Mouse (Mus musculus) MEL (cell line): Measurements from ENCODE around the gene Cx3cr1. TPM values are rescaled to one million over a fixed set of nuclear protein-coding genes. Genes with fewer than 3 reads are reported as not detected.

Experiments used
- DNase-seq: peaks from one replicate; pipeline ENCODE4 v3.0.0; 2011; ENCODE audit warnings: low read depth, low spot score
- H3K27ac ChIP-seq: 2 replicates; pipeline ENCODE4 v1.5.1; 2012; ENCODE audit warnings: low read depth, mild to moderate bottlenecking, control low read depth, low read length, moderate library complexity; ENCODE audit not compliant: control insufficient read depth
- H3K27me3 ChIP-seq, 2 experiments: fragments of 150-350 bp in 1 of 2; sonication (generic) in 1 of 2; 2 replicates each; pipeline ENCODE4 v1.6.1; 2012; ENCODE audit warnings: low read length in 2 of 2, mild to moderate bottlenecking in 2 of 2, improper control_type of control experiment in 1 of 2, moderate library complexity in 1 of 2; ENCODE audit not compliant: insufficient read depth in 2 of 2, control insufficient read depth in 1 of 2
- H3K36me3 ChIP-seq, 2 experiments: 2 replicates each; pipeline ENCODE4 v1.6.1; 2012 to 2014; ENCODE audit warnings: low read length in 2 of 2, improper control_type of control experiment in 1 of 2, inconsistent platforms in 1 of 2, mild to moderate bottlenecking in 1 of 2; ENCODE audit not compliant: insufficient read depth in 2 of 2, control insufficient read depth in 1 of 2
- H3K4me1 ChIP-seq, 2 experiments: fragments of 150-350 bp in 1 of 2; sonication (generic) in 1 of 2; 2 replicates each; pipeline ENCODE4 v1.6.1; 2012; ENCODE audit warnings: low read length in 2 of 2, improper control_type of control experiment in 1 of 2, mild to moderate bottlenecking in 1 of 2; ENCODE audit not compliant: insufficient read depth in 2 of 2, control insufficient read depth in 1 of 2
- H3K4me3 ChIP-seq, 2 experiments: fragments of 150-350 bp in 1 of 2; sonication (generic) in 1 of 2; 2 replicates each; pipeline ENCODE4 v1.5.1; 2012; ENCODE audit warnings: low read depth in 2 of 2, low read length in 2 of 2, mild to moderate bottlenecking in 2 of 2, moderate library complexity in 2 of 2, control low read depth in 1 of 2, improper control_type of control experiment in 1 of 2; ENCODE audit not compliant: control insufficient read depth in 1 of 2, insufficient read depth in 1 of 2
- H3K79me2 ChIP-seq: 2 replicates; pipeline ENCODE4 v1.6.1; 2012; ENCODE audit warnings: mild to moderate bottlenecking, low read length, moderate library complexity; ENCODE audit not compliant: control insufficient read depth, poor library complexity, insufficient read depth
- H3K9ac ChIP-seq: 2 replicates; pipeline ENCODE4 v1.6.1; 2012; ENCODE audit warnings: low read depth, mild to moderate bottlenecking, control low read depth, low read length, moderate library complexity; ENCODE audit not compliant: control insufficient read depth, poor library complexity, severe bottlenecking
- H3K9me3 ChIP-seq: fragments of 150-350 bp; sonication (generic); replicated peaks from 2 replicates; pipeline ENCODE4 v1.6.1; 2012; ENCODE audit warnings: mild to moderate bottlenecking, low read length, improper control_type of control experiment, moderate library complexity; ENCODE audit not compliant: insufficient read depth
- BHLHE40 ChIP-seq: IDR thresholded peaks from 2 replicates; pipeline ENCODE4 v1.6.1; 2012; ENCODE audit warnings: low read depth, mild to moderate bottlenecking, inconsistent platforms, low read length, improper control_type of control experiment, borderline replicate concordance
- CHD2 ChIP-seq: IDR thresholded peaks from 2 replicates; pipeline ENCODE4 v1.6.1; 2011; ENCODE audit warnings: low read length, improper control_type of control experiment
- ELF1 ChIP-seq: IDR thresholded peaks from 2 replicates; pipeline ENCODE4 v1.6.1; 2014; ENCODE audit warnings: low read depth, mild to moderate bottlenecking, inconsistent platforms, low read length, improper control_type of control experiment, moderate library complexity
- EP300 ChIP-seq, 2 experiments: IDR thresholded peaks; 2 replicates each; pipeline ENCODE4 v1.6.1; 2011; ENCODE audit warnings: improper control_type of control experiment in 2 of 2, low read length in 2 of 2, low read depth in 1 of 2, mild to moderate bottlenecking in 1 of 2
- ETS1 ChIP-seq: IDR thresholded peaks from 2 replicates; pipeline ENCODE4 v1.6.1; 2012; ENCODE audit warnings: low read depth, mild to moderate bottlenecking, inconsistent platforms, low read length, improper control_type of control experiment, moderate library complexity
- GABPA ChIP-seq: IDR thresholded peaks from 2 replicates; pipeline ENCODE4 v1.6.1; 2012; ENCODE audit warnings: low read depth, mild to moderate bottlenecking, inconsistent platforms, low read length, improper control_type of control experiment, moderate library complexity
- HCFC1 ChIP-seq: IDR thresholded peaks from 2 replicates; pipeline ENCODE4 v1.6.1; 2012; ENCODE audit warnings: low read depth, mild to moderate bottlenecking, inconsistent platforms, low read length, improper control_type of control experiment, moderate library complexity
- MAX ChIP-seq: IDR thresholded peaks from 2 replicates; pipeline ENCODE4 v1.6.1; 2011; ENCODE audit warnings: low read length, improper control_type of control experiment
- MAZ ChIP-seq: IDR thresholded peaks from 2 replicates; pipeline ENCODE4 v1.6.1; 2012; ENCODE audit warnings: low read depth, mild to moderate bottlenecking, inconsistent platforms, low read length, improper control_type of control experiment
- MEF2A ChIP-seq: IDR thresholded peaks from 2 replicates; pipeline ENCODE4 v1.6.1; 2014; ENCODE audit warnings: low read depth, mild to moderate bottlenecking, inconsistent platforms, low read length, improper control_type of control experiment; ENCODE audit not compliant: poor library complexity, insufficient replicate concordance, severe bottlenecking; ENCODE audit errors: extremely low read depth
- MYB ChIP-seq: IDR thresholded peaks from 2 replicates; pipeline ENCODE4 v1.6.1; 2011; ENCODE audit warnings: mild to moderate bottlenecking, low read depth, low read length, improper control_type of control experiment
- NELFE ChIP-seq: IDR thresholded peaks from 2 replicates; pipeline ENCODE4 v1.6.1; 2011; ENCODE audit warnings: low read depth, low read length, improper control_type of control experiment
- POLR2A ChIP-seq, 2 experiments: IDR thresholded peaks; 2 replicates each; pipeline ENCODE4 v1.6.1; 2011 to 2012; ENCODE audit warnings: low read length in 2 of 2, mild to moderate bottlenecking in 2 of 2, control low read depth in 1 of 2, improper control_type of control experiment in 1 of 2, low read depth in 1 of 2, moderate library complexity in 1 of 2; ENCODE audit not compliant: control insufficient read depth in 1 of 2, insufficient read depth in 1 of 2, poor library complexity in 1 of 2
- POLR2AphosphoS2 ChIP-seq: IDR thresholded peaks from 2 replicates; pipeline ENCODE4 v1.6.1; 2011; ENCODE audit warnings: low read length, improper control_type of control experiment
- RAD21 ChIP-seq: IDR thresholded peaks from 2 replicates; pipeline ENCODE4 v1.6.1; 2011; ENCODE audit warnings: mild to moderate bottlenecking, low read depth, low read length, improper control_type of control experiment
- RCOR1 ChIP-seq: IDR thresholded peaks from 2 replicates; pipeline ENCODE4 v1.6.1; 2012; ENCODE audit warnings: low read depth, mild to moderate bottlenecking, inconsistent platforms, low read length, improper control_type of control experiment
- SIN3A ChIP-seq: IDR thresholded peaks from 2 replicates; pipeline ENCODE4 v1.6.1; 2012; ENCODE audit warnings: low read length, improper control_type of control experiment, inconsistent platforms
- SMC3 ChIP-seq: IDR thresholded peaks from 2 replicates; pipeline ENCODE4 v1.6.1; 2011; ENCODE audit warnings: low read depth, low read length, improper control_type of control experiment
- TAL1 ChIP-seq: IDR thresholded peaks from 2 replicates; pipeline ENCODE4 v1.6.1; 2012; ENCODE audit warnings: mild to moderate bottlenecking, inconsistent platforms, low read length, moderate library complexity, mixed read lengths
- TBP ChIP-seq: IDR thresholded peaks from 2 replicates; pipeline ENCODE4 v1.8.0; 2011; ENCODE audit warnings: low read depth, low read length, improper control_type of control experiment
- TCF12 ChIP-seq: IDR thresholded peaks from 2 replicates; pipeline ENCODE4 v1.6.1; 2014; ENCODE audit warnings: low read depth, mild to moderate bottlenecking, inconsistent platforms, low read length, improper control_type of control experiment, moderate library complexity
- UBTF ChIP-seq: IDR thresholded peaks from 2 replicates; pipeline ENCODE4 v1.6.1; 2012; ENCODE audit warnings: low read depth, mild to moderate bottlenecking, inconsistent platforms, low read length, improper control_type of control experiment, moderate library complexity, borderline replicate concordance; ENCODE audit not compliant: insufficient read depth
- USF1 ChIP-seq: IDR thresholded peaks from 2 replicates; pipeline ENCODE4 v1.6.1; 2014; ENCODE audit warnings: low read depth, mild to moderate bottlenecking, inconsistent platforms, low read length, improper control_type of control experiment, moderate library complexity
- ZC3H11A ChIP-seq: IDR thresholded peaks from 2 replicates; pipeline ENCODE4 v1.6.1; 2012; ENCODE audit warnings: low read depth, mild to moderate bottlenecking, inconsistent platforms, low read length, improper control_type of control experiment
- ZMIZ1 ChIP-seq: IDR thresholded peaks from 2 replicates; pipeline ENCODE4 v1.6.1; 2012; ENCODE audit warnings: low read depth, mild to moderate bottlenecking, inconsistent platforms, low read length, improper control_type of control experiment, moderate library complexity
- polyA plus RNA-seq, 2 experiments: library from polyadenylated mRNA; stranded (reverse) in 1 of 2; unstranded in 1 of 2; fragments of >175 nt in 1 of 2; fragments of >200 nt in 1 of 2; gene quantifications; 2 replicates each; pipeline versions ENCODE4 v1.2.1 to v1.2.4; 2012; ENCODE audit warnings: low replicate concordance in 2 of 2, low read depth in 1 of 2; ENCODE audit not compliant: insufficient read length in 2 of 2, insufficient read depth in 1 of 2, missing spikeins in 1 of 2
- total RNA-seq: library from RNA; depleted of rRNA; stranded (reverse); fragments of 300-350 nt; gene quantifications from 2 replicates; pipeline ENCODE4 v1.2.3, GENCODE M21; 2012

Cx3cr1 gene
- total and polyA plus RNA-seq, 3 experiments = not detected

DNA sequence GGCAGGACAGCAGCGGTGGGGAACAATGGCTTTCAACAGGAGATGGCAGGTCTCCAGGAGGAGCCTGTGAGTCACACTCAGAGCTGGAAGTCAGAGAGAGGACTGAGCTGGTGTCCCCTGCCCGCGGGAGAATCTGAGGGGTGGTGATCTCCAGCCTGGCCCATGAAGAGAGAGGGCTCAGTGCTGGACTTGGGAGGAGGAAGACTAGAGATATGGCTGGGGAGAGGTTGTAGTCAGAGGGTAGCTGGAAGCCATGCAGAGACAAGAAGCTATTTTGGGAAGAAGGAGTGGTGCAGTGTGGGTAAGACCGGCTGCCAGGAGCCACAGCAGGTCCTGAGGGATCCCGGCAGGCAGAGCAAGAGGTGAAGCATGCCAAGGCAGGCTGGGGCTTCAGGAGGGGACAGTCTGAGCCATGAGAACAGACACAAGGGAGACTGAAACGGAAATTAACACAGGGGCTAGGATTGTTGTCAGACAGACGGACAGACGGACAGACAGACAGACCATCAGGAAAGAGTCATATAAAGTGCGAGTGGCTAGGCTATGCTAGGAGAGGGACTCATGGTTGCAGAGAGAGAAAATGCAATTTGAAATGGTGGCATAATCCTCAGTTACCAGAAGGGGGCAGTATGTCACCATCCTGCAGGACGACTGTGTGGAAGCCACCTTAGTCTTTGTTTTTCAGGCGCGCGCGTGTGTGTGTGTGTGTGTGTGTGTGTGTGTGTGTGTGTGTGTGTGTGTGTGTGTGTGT lies 42.1 kb downstream of the Cx3cr1 start (continued):
- TF ChIP-seq CHD2 (no peak), BHLHE40 (peak; percentile 33; the same call in 1 of the 2 replicates), ZMIZ1 (no peak), RAD21 (peak; percentile 80), TAL1 (no peak), HCFC1 (no peak), ZC3H11A (peak; percentile 69), EP300 (IDR thresholded peaks at IDR 0.05; ENCODE audit: low read depth in 1 of 2, low read length in 2 of 2) (no peak), MYB (no peak), POLR2AphosphoS2 (no peak), TCF12 (no peak), MEF2A (no peak), NELFE (peak; percentile 37; the same call in 1 of the 2 replicates), POLR2A (IDR thresholded peaks at IDR 0.05; ENCODE audit: control insufficient read depth in 1 of 2, insufficient read depth in 1 of 2, low read depth in 1 of 2, low read length in 2 of 2, poor library complexity in 1 of 2) (no peak), SMC3 (peak; percentile 74), UBTF (no peak), RCOR1 (no peak), GABPA (no peak), TBP (0 out of 2 replicates have a peak, but pooled peaks have one; percentile 15), MAZ (no peak), SIN3A (peak; percentile 50), USF1 (no peak), ELF1 (no peak)

GRCm38 (mm10) chr9:120024625-120025024 lies 45.1 kb downstream of the Cx3cr1 start:
- no peak for TF ChIP-seq ETS1
- TF ChIP-seq HCFC1 = no peak
- TF ChIP-seq MAX = no peak
- TF ChIP-seq MEF2A = no peak
- no peak for DNase-seq
- no peaks in the 10 kb centered on the region; a peak in 2 of 4 replicates for H3K27me3 ChIP-seq

More at GRCm38 (mm10) chr9:120024625-120025024, 45.1 kb downstream of the Cx3cr1 start:
- Histone ChIP-seq H3K79me2 (no peaks in the 10 kb centered on the region), H3K27ac (no peak overlapping the region), H3K9ac (no peak overlapping the region), H3K4me1 (peaks cover 0 to 2% of the 10 kb centered on the region in 2 experiments; a peak in 1 of 4 replicates), H3K4me3 (no peak overlapping the region), H3K36me3 (no peaks in the 10 kb centered on the region), H3K9me3 (no peaks in the 10 kb centered on the region)
